Mouse (Mus musculus) thymus, adult 2 months (tissue): ENCODE measurements around the gene Trmt61a.

ENCODE experiments used
- CTCF ChIP-seq: fragments of 200-500 bp; IDR thresholded peaks from 2 replicates; pipeline ENCODE4 v1.5.1; 2012; ENCODE audit warnings: mild to moderate bottlenecking, control low read depth, low read length, moderate library complexity, borderline replicate concordance; ENCODE audit not compliant: control insufficient read depth, poor library complexity, insufficient read depth; ENCODE audit errors: extremely low read depth
- POLR2A ChIP-seq: fragments of 200-500 bp; IDR thresholded peaks from 2 replicates; pipeline ENCODE4 v1.6.1; 2012; ENCODE audit warnings: mild to moderate bottlenecking, low read length, control low read depth, moderate library complexity; ENCODE audit not compliant: control insufficient read depth, poor library complexity, insufficient read depth; ENCODE audit errors: extremely low read depth

- TF ChIP-seq POLR2A (no peak), CTCF (no peak)
Measured at GRCm38 (mm10) chr12:111703301-111703700, 25.4 kb downstream of the Trmt61a start.
